Mouse (Mus musculus) granulocyte monocyte progenitor cell, adult 5-6 weeks (primary cell): ENCODE data around the gene Ankle1. TPM values are rescaled to one million over a fixed set of nuclear protein-coding genes. Genes with fewer than 3 reads are reported as not detected.

Experiments
- ATAC-seq: replicated peaks from 2 replicates; pipeline ENCODE4 v1.8.0; 2016; ENCODE audit warnings: mild to moderate bottlenecking, moderate TSS enrichment, inconsistent platforms; ENCODE audit not compliant: poor library complexity, severe bottlenecking
- total RNA-seq, 2 experiments: library from RNA; stranded (forward) in 1 of 2; stranded (reverse) in 1 of 2; fragments of 200-712, 200-1000 nt in 1 of 2; fragments of >200 nt in 1 of 2; fragmentation: Nextera tagmentation in 1 of 2; gene quantifications; 2 replicates each; pipeline ENCODE4 v1.2.3; 2014 to 2017

The Ankle1 gene
- total RNA-seq, 2 experiments from 2014 or later, result 11.1 to 12.4 TPM

DNA sequence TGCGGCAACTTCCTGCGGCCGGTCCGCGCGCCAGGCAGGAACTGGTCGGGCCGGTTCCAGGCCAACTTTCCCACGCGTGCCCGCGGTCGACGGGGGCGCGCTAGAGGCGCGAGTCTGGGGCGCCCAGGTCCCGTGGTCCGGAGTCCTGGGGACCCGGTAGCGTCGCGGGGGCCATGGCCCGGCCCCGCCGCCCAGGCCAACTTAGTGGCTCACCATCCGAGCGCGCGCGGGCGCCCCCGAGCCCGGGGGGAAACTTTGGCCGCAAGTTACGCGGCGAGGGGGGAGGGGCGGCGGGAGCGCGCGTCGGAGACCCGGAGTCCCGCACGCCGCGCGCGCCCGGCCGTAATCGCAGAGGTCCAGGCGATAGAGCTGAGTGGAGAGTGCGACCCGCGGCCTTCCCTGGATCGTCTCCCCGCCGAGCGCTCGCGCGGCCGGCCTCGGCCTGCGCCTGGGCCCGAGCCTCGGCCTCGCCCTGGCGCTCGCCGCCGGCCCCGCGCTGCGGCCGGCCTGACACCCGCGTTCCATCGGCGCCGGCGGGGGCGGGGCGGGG, 24.3 kb upstream of the Ankle1 start, which contains the start of gene Nr2f6:
Nr2f6 (minus strand) TSS at position 540 of the 550 bp plus-strand sequence.
- no peak; the same call in 1 of the 2 replicates for ATAC-seq

DNA sequence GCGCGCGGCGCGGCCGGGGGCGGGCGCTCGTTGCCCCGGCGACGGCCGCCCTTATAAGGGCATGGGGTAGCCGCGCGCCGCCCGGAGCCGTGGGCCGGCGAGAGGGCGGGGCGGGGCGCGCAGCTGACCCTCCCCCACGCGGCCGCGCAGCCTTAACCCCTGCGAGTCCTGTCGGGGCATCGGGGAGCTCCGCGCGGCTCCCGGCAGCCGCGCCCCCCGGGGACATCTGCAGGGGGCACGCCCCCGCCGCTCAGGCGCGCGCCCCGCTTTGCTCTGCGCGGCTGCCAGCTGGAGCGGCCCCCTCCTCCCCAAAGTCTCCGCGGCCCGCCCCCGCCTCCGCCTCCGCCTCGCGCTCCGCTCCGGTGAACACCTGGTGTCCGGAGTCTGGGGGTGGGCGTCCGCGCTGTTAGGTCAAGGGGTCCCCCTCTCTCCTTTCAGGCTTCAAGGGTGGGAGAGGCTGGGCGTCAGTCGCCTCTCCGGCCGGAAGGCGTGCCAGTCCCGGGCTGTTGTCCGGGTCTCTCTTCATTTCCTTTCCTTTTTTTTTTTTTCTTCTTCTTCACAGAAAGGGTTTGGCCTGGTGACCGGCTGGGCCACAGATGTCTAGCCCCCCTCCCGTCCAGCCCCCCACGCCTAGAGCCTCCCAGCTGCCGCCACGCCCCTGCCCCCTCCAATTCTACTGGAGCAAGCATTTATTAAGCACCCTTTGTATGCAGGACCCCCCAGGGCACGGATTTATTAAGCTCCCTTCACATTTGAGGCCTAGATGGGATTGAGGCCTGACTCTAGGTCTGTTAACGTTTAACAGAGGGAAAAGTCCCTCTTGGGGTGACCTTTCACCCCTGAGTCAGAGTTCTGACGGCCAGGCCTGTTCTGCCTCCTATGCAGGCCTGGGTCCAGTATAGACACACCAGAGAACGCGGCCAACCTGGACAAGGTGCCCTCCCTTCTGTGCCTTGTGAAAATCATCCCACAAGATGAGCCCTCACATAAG, 23.5 kb upstream of the Ankle1 start:
- ATAC-seq, result peak; percentile 79

DNA sequence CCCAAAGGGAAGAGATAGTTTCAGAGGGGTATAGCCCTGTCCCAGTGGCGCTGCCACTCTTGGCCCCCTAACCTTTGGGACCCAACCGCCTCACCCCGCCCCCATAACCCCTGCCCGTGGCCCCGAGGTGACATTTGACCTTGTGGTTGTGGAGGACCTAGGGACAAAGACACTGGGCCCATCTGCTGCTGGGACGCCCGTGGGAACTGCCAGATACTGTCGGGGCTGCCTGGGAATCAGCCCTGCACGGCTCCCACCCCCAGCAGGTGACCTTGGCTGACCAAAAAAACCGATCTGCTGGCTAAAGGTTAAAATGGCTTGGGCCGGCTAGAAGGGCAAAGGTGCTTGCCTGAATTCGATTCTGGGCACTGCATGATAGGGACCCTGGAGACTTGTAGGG, 22.4 kb upstream of the Ankle1 start:
- no peak for ATAC-seq

DNA sequence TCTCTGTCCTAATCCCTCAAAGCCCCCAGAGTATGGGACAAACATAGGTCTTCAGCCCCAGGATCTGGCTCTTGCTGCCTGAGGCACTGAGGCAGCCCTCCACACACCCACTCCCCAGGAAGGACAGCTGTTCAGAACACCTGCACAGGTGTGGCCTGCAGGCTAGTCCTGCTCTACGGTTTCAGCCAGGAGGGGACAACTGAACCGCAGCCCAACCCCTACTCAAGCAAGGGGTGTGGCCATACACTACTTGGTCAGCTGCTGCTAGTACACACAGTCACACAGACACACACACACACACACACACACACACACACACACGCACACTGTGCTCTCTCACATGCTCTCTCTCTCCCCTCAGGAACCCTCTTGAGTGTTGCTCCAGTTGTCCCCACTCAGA, 21.9 kb upstream of the Ankle1 start:
- ATAC-seq, result no peak

DNA sequence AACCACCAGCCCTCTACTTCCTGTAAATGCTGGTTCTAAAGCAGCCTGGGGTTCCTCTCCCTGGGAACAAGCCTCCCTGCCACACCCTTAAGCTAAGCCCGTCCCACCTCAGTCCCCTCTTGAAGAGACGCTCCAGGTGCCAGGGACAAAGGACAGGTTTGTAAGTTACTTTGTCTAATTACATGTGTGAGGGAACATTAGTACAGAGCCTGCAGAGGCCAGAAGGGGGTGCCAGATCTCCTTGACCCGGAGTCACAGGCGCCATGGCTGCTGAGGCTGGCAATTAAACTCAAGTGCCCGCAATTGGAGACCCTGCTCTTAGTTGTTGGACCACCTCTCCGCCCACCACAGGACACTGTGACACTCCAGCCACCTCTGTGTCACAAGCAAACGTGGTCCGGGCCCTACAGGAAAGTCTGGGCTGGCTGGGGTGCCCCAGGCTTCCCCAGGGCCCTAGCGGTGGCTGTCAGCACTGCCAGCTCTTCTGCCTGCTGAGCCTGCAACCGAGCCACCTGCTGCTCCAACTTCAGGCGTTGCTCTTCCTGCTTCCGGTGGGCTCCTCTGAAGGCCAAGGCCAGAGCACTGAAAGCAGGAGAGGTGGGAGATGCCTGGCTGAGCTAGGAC, 20.5 kb upstream of the Ankle1 start:
- ATAC-seq, result no peak

DNA sequence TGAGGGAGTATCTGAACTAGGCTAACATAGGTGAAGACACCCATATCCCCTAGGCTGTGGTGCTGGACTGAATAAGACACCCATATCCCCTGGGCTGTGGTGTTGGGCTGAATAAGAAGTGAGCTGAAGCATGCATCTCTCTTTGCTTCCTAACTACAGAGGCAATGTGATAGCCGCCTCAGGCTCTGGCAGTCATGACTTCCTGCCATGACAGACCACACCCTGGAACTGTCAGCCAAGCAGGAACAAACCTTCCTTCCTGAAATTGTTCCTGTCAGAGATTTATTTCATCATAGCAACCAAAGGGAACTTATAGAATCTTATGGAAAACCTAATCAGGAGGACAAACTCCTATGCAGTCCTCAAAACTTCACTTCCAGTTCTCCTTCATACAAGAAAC, 17.5 kb upstream of the Ankle1 start:
- peak; percentile 55 for ATAC-seq

DNA sequence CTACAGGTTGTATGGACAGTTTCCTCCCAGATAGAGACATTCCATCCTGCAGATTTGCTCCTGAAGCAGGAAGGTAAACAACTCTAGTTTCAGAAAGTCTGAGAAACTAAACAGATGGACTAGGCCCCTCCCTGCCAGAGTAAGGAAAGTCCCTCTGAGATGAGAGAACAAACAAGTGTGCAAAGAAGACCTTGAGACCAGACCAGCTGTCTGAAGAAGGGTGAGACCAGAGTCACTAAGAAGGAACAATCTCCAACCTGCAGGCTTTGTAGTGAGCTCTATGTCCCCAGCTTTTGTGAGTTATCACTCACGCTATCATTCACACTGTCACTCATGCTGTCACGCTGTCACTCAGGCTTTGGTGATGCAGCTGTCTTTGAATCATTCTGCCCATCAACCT, 14.1 kb upstream of the Ankle1 start:
- ATAC-seq, result no peak

DNA sequence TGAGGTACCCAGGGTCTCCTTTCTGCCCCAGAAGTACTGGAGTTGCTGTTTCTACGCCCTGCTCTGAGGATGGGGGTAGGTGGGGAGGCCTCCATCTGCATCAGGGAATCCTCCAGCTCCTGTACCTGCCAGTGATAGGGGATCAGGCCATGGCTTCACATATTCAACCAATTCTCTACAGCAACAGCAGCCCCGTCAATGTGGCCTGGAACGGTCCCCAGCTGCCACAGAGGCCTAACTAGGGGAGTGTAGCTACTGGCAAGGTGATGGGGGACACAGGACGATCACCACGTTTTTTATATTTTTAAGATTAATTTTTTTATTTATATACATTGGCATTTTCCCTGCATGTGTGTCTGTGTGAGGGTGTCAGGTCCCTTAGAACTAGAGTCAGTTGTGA, 13.4 kb upstream of the Ankle1 start:
- ATAC-seq, result no peak

DNA sequence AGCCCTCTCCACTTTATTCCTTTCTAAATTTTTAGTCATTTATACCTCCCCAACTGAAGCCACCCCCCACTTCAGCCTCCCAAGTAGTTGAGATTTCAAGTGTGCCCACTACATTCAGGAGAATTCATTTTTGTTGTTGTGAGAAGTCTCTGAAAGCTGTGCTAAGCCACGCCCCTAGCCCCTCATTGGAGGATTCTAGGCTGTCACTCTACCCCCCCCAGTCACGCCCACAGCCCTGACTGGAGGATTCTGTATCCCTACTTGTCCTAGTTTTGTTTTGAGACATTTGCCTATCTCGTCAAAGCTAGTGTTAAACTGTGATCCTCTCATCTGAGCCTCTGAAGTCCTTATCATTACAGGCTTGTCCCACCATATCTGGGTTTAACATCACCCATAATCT, 12.9 kb upstream of the Ankle1 start:
- no peak for ATAC-seq

DNA sequence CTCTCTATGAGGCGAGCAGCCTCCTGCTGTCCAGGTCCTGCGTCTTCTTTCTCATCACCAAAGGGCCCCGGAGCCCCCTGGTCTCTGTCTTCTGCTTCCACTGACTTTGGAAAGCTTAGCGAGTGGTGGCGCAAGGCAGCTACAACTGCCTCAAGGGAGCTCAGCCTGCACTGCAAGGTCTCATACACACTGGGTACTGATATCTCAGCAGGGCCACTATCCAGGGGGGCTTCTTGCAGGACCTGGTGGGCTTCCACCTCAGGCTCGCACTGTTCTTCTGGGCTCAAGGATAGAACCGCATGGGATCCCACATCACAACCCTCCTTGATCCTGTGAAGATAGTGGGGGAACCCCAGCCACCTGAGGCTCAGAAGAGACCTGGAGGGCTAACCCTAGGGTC, 11.3 kb upstream of the Ankle1 start:
- no peak for ATAC-seq

DNA sequence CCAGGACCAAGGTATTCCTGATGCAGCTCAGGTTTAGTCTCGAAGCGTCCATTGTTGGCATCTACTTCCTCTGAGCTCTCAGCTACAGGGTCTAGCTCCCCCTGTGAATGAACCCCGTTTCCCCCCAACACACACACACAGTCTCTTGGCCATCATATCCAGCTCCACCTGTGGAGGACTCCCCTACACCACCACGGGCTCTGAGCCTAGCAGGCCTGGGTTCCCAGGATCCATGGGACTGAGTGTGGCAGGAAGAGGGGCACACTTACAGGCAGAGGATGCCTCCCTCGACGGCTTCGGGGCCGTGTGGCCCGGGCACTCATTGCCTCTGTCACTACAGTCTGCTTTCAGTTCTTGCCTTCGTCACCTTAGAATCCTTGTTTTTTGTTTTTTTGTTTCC, 10.7 kb upstream of the Ankle1 start:
- no peak for ATAC-seq

DNA sequence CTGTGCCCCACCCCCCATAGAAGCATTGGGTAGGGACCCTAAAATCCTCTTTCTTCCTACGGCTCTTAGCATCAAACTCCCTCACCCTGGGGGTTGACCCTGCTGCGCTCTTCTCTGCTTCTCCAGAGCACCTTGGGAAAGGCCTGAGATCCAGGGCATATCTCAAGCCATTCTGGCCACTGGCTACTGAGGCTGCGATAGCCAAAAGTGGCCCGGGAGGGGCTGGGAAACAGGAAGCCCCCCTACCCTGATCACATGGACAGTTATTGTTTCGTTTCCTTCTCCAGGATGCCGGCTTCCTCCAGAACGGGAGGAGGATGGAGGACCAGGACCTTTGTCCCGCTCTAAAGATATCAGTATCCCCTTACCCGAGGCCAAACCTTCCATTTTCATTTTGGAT, 10.2 kb upstream of the Ankle1 start, which contains the start of gene Ushbp1:
Ushbp1 (minus strand) TSS at position 174 of the 400 bp plus-strand sequence.
- ATAC-seq, result no peak

DNA sequence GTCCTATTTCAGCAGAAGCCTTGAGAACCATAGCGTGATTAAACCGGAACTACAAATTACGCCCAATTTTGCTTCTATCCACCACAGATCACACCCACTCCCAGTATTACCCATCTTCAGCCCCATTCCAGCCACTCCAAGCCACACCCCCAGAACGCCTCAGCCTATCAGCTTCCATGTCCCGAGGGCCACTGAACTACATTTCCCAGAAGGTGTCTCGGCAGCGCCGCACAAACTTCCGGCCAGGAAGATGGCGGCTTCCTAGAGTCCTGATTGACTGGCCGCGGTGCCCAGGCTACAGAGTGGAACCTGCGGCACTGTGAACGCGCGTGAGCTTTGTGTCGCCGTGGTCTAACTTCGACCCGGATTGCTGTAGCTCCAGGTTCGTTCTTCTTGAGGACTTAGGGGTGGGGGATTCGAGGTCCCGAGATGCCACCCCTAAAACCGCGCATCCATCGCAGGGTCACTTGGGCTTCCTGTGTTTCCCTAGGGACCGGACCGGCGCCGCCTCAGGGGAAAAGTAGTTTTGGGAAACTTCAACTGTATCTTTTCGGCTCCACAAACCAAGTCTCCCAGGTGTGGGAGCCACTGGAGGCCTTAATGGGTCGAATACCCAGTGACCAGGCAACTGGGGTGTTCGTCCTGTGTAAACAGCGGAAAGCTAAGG, 9.0 kb upstream of the Ankle1 start, which contains the start of gene Babam1:
Babam1 (plus strand) TSS at position 223 of the 667 bp plus-strand sequence.
- ATAC-seq, result peak; percentile 99

DNA sequence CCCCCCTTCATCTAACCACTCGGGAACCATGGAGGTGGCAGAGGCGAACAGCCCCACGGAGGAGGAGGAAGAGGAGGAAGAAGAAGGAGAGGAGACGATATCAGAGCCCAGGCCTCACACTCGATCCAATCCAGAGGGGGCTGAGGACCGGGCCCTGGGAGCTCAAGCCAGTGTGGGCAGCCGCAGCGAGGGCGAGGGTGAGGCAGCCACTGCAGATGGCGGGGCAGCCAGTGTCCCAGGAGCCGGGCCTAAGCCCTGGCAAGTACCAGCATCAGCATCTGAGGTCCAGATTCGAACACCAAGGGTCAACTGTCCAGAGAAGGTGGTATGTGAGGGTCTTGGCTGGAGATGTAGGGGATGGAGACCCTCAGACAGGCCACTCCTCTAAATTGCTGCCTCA, 8.1 kb upstream of the Ankle1 start:
- no peak for ATAC-seq

DNA sequence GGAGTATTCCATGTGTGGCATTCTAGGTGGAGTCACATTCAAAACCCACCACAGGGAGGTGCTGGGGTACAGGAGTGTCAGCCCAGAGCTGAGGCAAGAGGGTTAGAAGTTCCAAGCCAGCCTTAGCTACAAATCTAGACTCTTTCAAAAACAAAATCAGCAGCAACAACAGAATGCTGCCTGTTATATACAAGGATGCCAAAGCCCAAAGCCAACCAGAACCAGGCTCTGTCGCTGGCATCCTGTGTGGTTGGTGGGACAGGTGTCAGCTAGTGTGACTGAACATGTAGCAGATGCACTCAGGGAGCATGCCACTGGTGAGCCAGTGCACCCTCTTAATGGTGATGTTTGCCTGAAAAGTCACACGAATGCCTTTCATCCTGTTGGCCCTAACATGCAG, 5.0 kb upstream of the Ankle1 start:
- no peak for ATAC-seq

DNA sequence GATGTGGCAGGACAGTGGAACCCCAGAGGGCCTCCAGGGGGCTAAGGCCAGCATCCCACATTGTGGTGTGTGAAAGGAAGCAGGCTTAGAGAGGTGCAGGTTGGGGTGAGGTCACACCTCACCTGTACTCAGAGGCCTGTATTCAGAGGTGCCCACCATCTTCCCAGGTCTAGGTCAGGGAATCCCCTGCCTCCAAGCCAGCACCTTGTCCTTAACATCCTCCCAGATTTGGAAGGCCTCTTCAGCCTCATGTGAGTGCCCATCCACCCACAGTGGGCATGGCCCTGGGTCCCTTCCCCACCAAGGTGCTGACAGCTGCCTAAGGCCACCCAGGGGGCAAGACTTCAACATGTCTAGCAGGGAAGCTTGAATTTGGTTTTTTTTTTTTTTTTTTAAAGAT, 4.4 kb upstream of the Ankle1 start:
- ATAC-seq, result no peak

DNA sequence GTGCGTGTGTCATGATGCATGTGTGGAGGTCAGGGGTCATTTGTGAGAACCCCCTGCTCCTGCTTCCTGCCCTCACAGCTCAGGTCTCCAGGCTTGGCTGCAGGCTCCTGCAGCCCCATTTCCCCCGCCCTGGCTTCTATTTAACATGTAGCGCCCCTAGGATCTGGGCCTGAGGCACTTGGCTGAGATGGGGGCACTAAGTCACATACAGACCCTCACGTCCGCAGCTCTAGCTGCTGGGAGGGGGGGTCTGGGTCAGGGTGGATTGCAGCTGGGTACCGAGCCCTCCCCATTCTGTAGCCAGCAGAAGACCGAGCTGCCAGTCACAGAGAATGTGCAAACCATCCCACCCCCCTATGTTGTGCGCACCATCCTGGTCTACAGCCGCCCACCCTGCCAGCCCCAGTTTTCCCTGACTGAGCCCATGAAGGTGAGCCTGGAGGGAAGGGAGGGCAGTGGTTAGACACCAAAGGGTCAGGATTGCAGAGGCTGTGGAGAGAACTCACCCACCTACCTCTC, 3.3 kb upstream of the Ankle1 start:
- ATAC-seq, result no peak

DNA sequence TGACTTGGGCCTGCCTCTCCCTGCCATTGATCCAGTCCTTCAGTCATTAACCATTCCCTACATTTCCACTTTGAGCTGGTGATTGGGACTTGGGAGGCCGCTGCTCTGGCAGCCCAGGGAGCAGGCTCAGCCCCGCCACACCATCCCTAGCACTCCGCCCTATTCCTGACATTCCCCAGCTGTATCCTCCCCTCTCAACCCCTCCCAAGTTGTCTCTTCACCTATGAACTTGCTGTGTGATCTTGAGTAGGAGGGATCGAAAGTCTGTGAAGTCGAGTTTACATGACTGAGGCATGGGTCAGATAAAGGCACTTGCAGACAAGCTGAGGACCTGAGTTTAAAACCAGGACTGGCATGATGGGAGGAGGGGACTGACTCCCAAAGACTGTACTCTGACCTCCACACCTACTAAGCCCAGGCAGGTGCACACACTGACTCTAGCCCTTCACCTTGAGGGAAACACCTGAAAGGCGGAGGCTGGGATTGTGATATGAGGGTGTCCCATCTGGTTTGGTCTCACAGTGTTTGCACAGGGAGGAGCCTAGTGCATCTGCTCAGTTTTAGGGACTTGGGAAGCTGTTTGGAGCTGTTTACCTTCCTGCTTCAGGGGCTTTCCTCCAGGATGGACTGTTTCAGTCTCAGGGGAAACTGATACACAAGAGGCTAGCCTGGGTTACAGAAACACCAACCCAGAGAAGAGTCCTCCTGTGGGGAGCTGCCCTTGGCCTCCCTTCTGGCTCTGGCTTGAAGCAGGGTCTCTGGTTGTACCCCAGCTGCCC, 2.5 kb upstream of the Ankle1 start:
- ATAC-seq, result no peak

DNA sequence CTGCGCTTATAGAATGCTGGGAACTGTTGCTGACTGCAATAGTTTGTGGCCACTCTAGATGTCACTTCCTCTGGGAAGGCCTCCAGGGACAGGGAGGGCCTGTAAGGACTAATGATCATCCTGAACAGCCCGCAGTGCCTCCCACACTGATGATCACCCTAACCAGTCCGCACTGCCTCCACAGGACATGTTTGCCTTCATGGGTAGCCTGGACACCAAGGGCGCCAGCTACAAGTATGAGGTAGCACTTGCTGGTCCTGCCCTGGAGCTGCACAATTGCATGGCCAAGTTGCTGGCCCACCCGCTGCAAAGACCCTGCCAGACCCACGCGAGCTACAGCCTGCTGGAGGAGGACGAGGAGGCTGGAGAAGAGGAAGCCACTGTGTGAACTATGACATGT, 1.8 kb upstream of the Ankle1 start:
- no peak for ATAC-seq

DNA sequence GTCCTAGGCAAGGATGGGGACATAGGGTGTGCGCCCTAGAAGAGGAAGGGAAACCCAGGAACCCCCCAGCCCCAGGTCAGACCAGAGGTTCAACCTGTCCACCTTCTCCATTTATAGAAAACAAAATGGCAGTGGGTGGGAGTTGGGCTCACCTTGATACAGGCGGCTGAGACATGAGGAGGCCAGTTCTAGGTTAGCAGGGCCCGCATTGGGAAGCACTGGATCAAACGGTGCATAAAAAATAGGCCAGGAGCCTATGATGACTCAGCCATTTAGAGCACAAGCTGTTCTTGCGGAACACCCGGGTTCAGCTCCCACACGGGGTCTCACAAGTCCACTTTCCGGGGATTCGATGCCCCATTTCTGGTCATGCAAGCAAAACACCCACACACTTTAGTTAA, 859 bp upstream of the Ankle1 start:
- ATAC-seq, result 0 out of 2 replicates have a peak, but pooled peaks have one; percentile 13
